Mouse (Mus musculus): ENCODE data around the gene Pgrmc1. TPM values are rescaled to one million over a fixed set of nuclear protein-coding genes. Genes with fewer than 3 reads are reported as not detected.
"Not testable (repeated sequence)": the region's sequence is repeated elsewhere in the genome, so short reads cannot be mapped to it uniquely, and the experiment has no call there.

Pgrmc1 gene
- 10 to 100 TPM in 1 of 2 experiments, 1 to 10 TPM in 1; 7.3 to 10.6 TPM for total RNA-seq (2021)
- long read RNA-seq, experiment 1, transcript Pgrmc1-201 (3 exons, 1,857 nt), result major isoform, 13 of 13 reads
- long read RNA-seq, experiment 1, partial matches to known transcripts, result 0 of 13 reads
- long read RNA-seq, experiment 1, other reads (novel, unspliced or antisense), result 0 of 13 reads
- long read RNA-seq, experiment 2, transcript Pgrmc1-201 (3 exons, 1,857 nt), result major isoform, 10 of 10 reads
- long read RNA-seq, experiment 2, partial matches to known transcripts, result 0 of 10 reads
- long read RNA-seq, experiment 2, other reads (novel, unspliced or antisense), result 0 of 10 reads

- DNase-seq (ENCODE audit: low spot score), result peak; percentile 70
Observed at GRCm38 (mm10) chrX:36597707-36598389, at the start of gene Pgrmc1. Gene Pgrmc1 (plus strand): TSS chrX:36598206.

GRCm38 (mm10) chrX:36548798-36549197 is 49.2 kb upstream of the Pgrmc1 start:
- no peak for DNase-seq (ENCODE audit: low spot score)

- peak; percentile 36 for DNase-seq (ENCODE audit: low spot score)
Observed at GRCm38 (mm10) chrX:36550906-36551305, 47.1 kb upstream of the Pgrmc1 start.

GRCm38 (mm10) chrX:36551351-36551750 is 46.7 kb upstream of the Pgrmc1 start:
- DNase-seq (ENCODE audit: low spot score), result peak; percentile 1

- DNase-seq (ENCODE audit: low spot score), result peak; percentile 64
Observed at GRCm38 (mm10) chrX:36552055-36552587, 45.9 kb upstream of the Pgrmc1 start.

- no peak for DNase-seq (ENCODE audit: low spot score)
Observed at GRCm38 (mm10) chrX:36552715-36553114, 45.3 kb upstream of the Pgrmc1 start.

GRCm38 (mm10) chrX:36555196-36555595 is 42.8 kb upstream of the Pgrmc1 start:
- DNase-seq (ENCODE audit: low spot score), result not testable (repeated sequence)

- no peak for DNase-seq (ENCODE audit: low spot score)
Observed at GRCm38 (mm10) chrX:36560170-36560569, 37.8 kb upstream of the Pgrmc1 start.

- peak; percentile 56 for DNase-seq (ENCODE audit: low spot score)
Observed at GRCm38 (mm10) chrX:36561650-36562049, 36.4 kb upstream of the Pgrmc1 start.

- no peak for DNase-seq (ENCODE audit: low spot score)
Observed at GRCm38 (mm10) chrX:36562079-36562478, 35.9 kb upstream of the Pgrmc1 start.

- no peak for DNase-seq (ENCODE audit: low spot score)
Observed at GRCm38 (mm10) chrX:36586629-36587303, 11.2 kb upstream of the Pgrmc1 start.

GRCm38 (mm10) chrX:36587304-36588209 is 10.4 kb upstream of the Pgrmc1 start:
- no peak for DNase-seq (ENCODE audit: low spot score)

- no peak for DNase-seq (ENCODE audit: low spot score)
Observed at GRCm38 (mm10) chrX:36590266-36590665, 7.7 kb upstream of the Pgrmc1 start.

- DNase-seq (ENCODE audit: low spot score), result no peak
Observed at GRCm38 (mm10) chrX:36591120-36591519, 6.9 kb upstream of the Pgrmc1 start.

- no peak for DNase-seq (ENCODE audit: low spot score)
Observed at GRCm38 (mm10) chrX:36591539-36591938, 6.5 kb upstream of the Pgrmc1 start.

- no peak for DNase-seq (ENCODE audit: low spot score)
Observed at GRCm38 (mm10) chrX:36595247-36595646, 2.8 kb upstream of the Pgrmc1 start.

GRCm38 (mm10) chrX:36596483-36597120 is 1.4 kb upstream of the Pgrmc1 start:
- DNase-seq (ENCODE audit: low spot score), result not testable (repeated sequence)

GRCm38 (mm10) chrX:36598390-36598810 is 394 bp downstream of the Pgrmc1 start:
- DNase-seq (ENCODE audit: low spot score), result no peak

GRCm38 (mm10) chrX:36598861-36599344 is 897 bp downstream of the Pgrmc1 start:
- no peak for DNase-seq (ENCODE audit: low spot score)

- no peak for DNase-seq (ENCODE audit: low spot score)
Observed at GRCm38 (mm10) chrX:36599656-36600055, 1.6 kb downstream of the Pgrmc1 start.
